Mouse (Mus musculus) hindbrain, embryonic 15.5 days (tissue): ENCODE data around the gene Akt1. TPM values are rescaled to one million over a fixed set of nuclear protein-coding genes. Genes with fewer than 3 reads are reported as not detected.

Experiments used
- ATAC-seq: fragments of 200-750 bp; cut with Nextera tagmentation; 2 replicates; pipeline ENCODE4 v1.8.0; 2017; ENCODE audit warnings: low read depth, moderate number of reproducible peaks, moderate TSS enrichment; ENCODE audit not compliant: low FRiP score
- H3K27ac ChIP-seq: fragments of 300-500 bp; sonication (generic); replicated peaks from 2 replicates; pipeline ENCODE4 v1.5.1; 2015; ENCODE audit warnings: mild to moderate bottlenecking, inconsistent platforms
- H3K27me3 ChIP-seq: fragments of 300-500 bp; sonication (generic); 2 replicates; pipeline ENCODE4 v1.6.1; 2015; ENCODE audit warnings: control low read depth, inconsistent platforms
- H3K36me3 ChIP-seq: fragments of 300-500 bp; sonication (generic); 2 replicates; pipeline ENCODE4 v1.6.1; 2015; ENCODE audit warnings: control low read depth, inconsistent platforms
- H3K4me1 ChIP-seq: fragments of 300-500 bp; sonication (generic); replicated peaks from 2 replicates; pipeline ENCODE4 v1.6.1; 2015; ENCODE audit warnings: control low read depth, inconsistent platforms
- H3K4me2 ChIP-seq: fragments of 300-500 bp; sonication (generic); 2 replicates; pipeline ENCODE4 v1.6.1; 2015; ENCODE audit warnings: moderate library complexity, mild to moderate bottlenecking, inconsistent platforms
- H3K4me3 ChIP-seq: fragments of 300-500 bp; sonication (generic); 2 replicates; pipeline ENCODE4 v1.5.1; 2015; ENCODE audit warnings: mild to moderate bottlenecking, inconsistent platforms
- H3K9ac ChIP-seq: fragments of 300-500 bp; sonication (generic); 2 replicates; pipeline ENCODE4 v1.6.1; 2015; ENCODE audit warnings: inconsistent platforms
- H3K9me3 ChIP-seq: fragments of 300-500 bp; sonication (generic); 2 replicates; pipeline ENCODE4 v1.6.1; 2016; ENCODE audit warnings: control low read depth, inconsistent platforms
- WGBS: fragments of 180-500 bp; shearing (Covaris S2); methylation state at CpG from one replicate; pipeline ENCODE4 v1.1.7; 2015; 5-methylcytosine and 5-hydroxymethylcytosine counted together
- polyA plus RNA-seq: library from polyadenylated mRNA; unstranded; fragments of >200 nt; fragmentation: Nextera tagmentation; extraction: Ambion mirVana; gene quantifications from 2 replicates; pipeline ENCODE4 v1.2.1, GENCODE M21; 2015

Akt1 gene
- polyA plus RNA-seq, 1 experiment from 2014 or later, result 159 TPM

- Histone ChIP-seq H3K27ac (0 out of 2 replicates have a peak overlapping the region, but pooled peaks have one; percentile 9), H3K9ac (no peak overlapping the region), H3K27me3 (no peaks in the 10 kb centered on the region), H3K4me2 (no peak overlapping the region), H3K9me3 (no peaks in the 10 kb centered on the region), H3K36me3 (peaks cover 61% of the 10 kb centered on the region), H3K4me3 (no peak overlapping the region), H3K4me1 (0 out of 2 replicates have a peak, but pooled peaks cover 5% of the 10 kb centered on the region)
- no peak for ATAC-seq
- 79% methylated on average over 5 of the region's 5 CpGs for WGBS
These were observed 20.6 kb downstream of the Akt1 start for GRCm38 (mm10) chr12:112654076-112654475.

GRCm38 (mm10) chr12:112653157-112653824, 21.4 kb downstream of the Akt1 start:
- Histone ChIP-seq H3K9ac (no peak overlapping the region), H3K9me3 (no peaks in the 10 kb centered on the region), H3K4me1 (0 out of 2 replicates have a peak, but pooled peaks cover 5% of the 10 kb centered on the region), H3K4me3 (no peak overlapping the region), H3K36me3 (peaks cover 61% of the 10 kb centered on the region), H3K4me2 (no peak overlapping the region), H3K27ac (peak overlapping the region; percentile 20), H3K27me3 (no peaks in the 10 kb centered on the region)
- ATAC-seq, result peak; percentile 50
- WGBS, result 42% methylated on average over 7 of the region's 7 CpGs

GRCm38 (mm10) chr12:112651778-112652439, 22.8 kb downstream of the Akt1 start:
- 83% methylated on average over 5 of the region's 5 CpGs for WGBS
- H3K4me2 ChIP-seq, result no peak overlapping the region
- no peaks in the 10 kb centered on the region for H3K9me3 ChIP-seq
- peaks cover 55% of the 10 kb centered on the region for H3K36me3 ChIP-seq
- H3K27ac ChIP-seq, result no peak overlapping the region
- no peaks in the 10 kb centered on the region for H3K27me3 ChIP-seq
- no peak overlapping the region for H3K4me3 ChIP-seq
- peaks cover 6% of the 10 kb centered on the region; the same call in 1 of the 2 replicates for H3K4me1 ChIP-seq
- no peak overlapping the region for H3K9ac ChIP-seq
- ATAC-seq, result no peak

GRCm38 (mm10) chr12:112648081-112648480, 26.6 kb downstream of the Akt1 start:
- H3K27ac ChIP-seq, result no peak overlapping the region
- H3K4me1 ChIP-seq, result peaks cover 21% of the 10 kb centered on the region
- ATAC-seq, result no peak
- H3K9me3 ChIP-seq, result no peaks in the 10 kb centered on the region
- H3K27me3 ChIP-seq, result no peaks in the 10 kb centered on the region
- no peak overlapping the region for H3K9ac ChIP-seq
- H3K4me2 ChIP-seq, result no peak overlapping the region
- 91% methylated on average over 5 of the region's 5 CpGs for WGBS
- no peak overlapping the region for H3K4me3 ChIP-seq
- peaks cover 24% of the 10 kb centered on the region; the same call in 1 of the 2 replicates for H3K36me3 ChIP-seq

- H3K36me3 ChIP-seq, result peaks cover 23% of the 10 kb centered on the region; the same call in 1 of the 2 replicates
- H3K9me3 ChIP-seq, result no peaks in the 10 kb centered on the region
- no peak overlapping the region for H3K9ac ChIP-seq
- no peaks in the 10 kb centered on the region for H3K27me3 ChIP-seq
- 55% methylated on average over 6 of the region's 6 CpGs for WGBS
- peak overlapping the region; percentile 57; the same call in 1 of the 2 replicates for H3K4me3 ChIP-seq
- H3K4me1 ChIP-seq, result peaks cover 21% of the 10 kb centered on the region
- H3K27ac ChIP-seq, result no peak overlapping the region
- H3K4me2 ChIP-seq, result peak overlapping the region; percentile 73
- no peak for ATAC-seq
These were observed 28.5 kb downstream of the Akt1 start for GRCm38 (mm10) chr12:112646139-112646538.

GRCm38 (mm10) chr12:112644855-112645506, 29.7 kb downstream of the Akt1 start:
- Histone ChIP-seq H3K4me1 (peaks cover 21% of the 10 kb centered on the region), H3K9ac (peak overlapping the region; percentile 67), H3K4me3 (peak overlapping the region; percentile 57), H3K36me3 (peaks cover 21% of the 10 kb centered on the region; the same call in 1 of the 2 replicates), H3K9me3 (no peaks in the 10 kb centered on the region), H3K4me2 (peak overlapping the region; percentile 73), H3K27ac (peak overlapping the region; percentile 86), H3K27me3 (no peaks in the 10 kb centered on the region)
- WGBS, result under 1% methylated on average over 75 of the region's 75 CpGs
- ATAC-seq, result peak; percentile 52

GRCm38 (mm10) chr12:112644180-112644854, 30.4 kb downstream of the Akt1 start, which contains the start of gene Siva1:
Siva1 (plus strand) TSS chr12:112644679.
- Histone ChIP-seq H3K27ac (peak within 1 kb of the TSS; percentile 86), H3K9ac (peak within 1 kb of the TSS; percentile 67)
- peak; percentile 98 for ATAC-seq

GRCm38 (mm10) chr12:112643126-112643525, 31.6 kb downstream of the Akt1 start:
- Histone ChIP-seq H3K36me3 (peaks cover 6% of the 10 kb centered on the region; the same call in 1 of the 2 replicates), H3K9me3 (no peaks in the 10 kb centered on the region), H3K9ac (no peak overlapping the region), H3K27ac (no peak overlapping the region), H3K4me3 (no peak overlapping the region), H3K27me3 (no peaks in the 10 kb centered on the region), H3K4me2 (no peak overlapping the region), H3K4me1 (peaks cover 21% of the 10 kb centered on the region)
- WGBS, result 90% methylated on average over 6 of the region's 6 CpGs
- no peak for ATAC-seq

More at GRCm38 (mm10) chr12:112644180-112644854, 30.4 kb downstream of the Akt1 start, which contains the start of gene Siva1:
- Histone ChIP-seq H3K36me3 (peaks cover 18% of the 10 kb centered on the region; the same call in 1 of the 2 replicates), H3K27me3 (no peaks in the 10 kb centered on the region), H3K9me3 (no peaks in the 10 kb centered on the region), H3K4me3 (peak within 1 kb of the TSS; percentile 57), H3K4me2 (peak within 1 kb of the TSS; percentile 73), H3K4me1 (peaks cover 21% of the 10 kb centered on the region)
- WGBS, result 1% methylated on average over 46 of the region's 46 CpGs

GRCm38 (mm10) chr12:112639526-112639925, 35.2 kb downstream of the Akt1 start:
- Histone ChIP-seq H3K9me3 (no peaks in the 10 kb centered on the region), H3K4me2 (no peak overlapping the region), H3K4me1 (0 out of 2 replicates have a peak, but pooled peaks cover 2% of the 10 kb centered on the region), H3K27me3 (no peaks in the 10 kb centered on the region), H3K27ac (no peak overlapping the region), H3K9ac (no peak overlapping the region), H3K36me3 (no peaks in the 10 kb centered on the region), H3K4me3 (no peak overlapping the region)
- 88% methylated on average over 10 of the region's 10 CpGs for WGBS
- ATAC-seq, result no peak

GRCm38 (mm10) chr12:112633686-112634085, 41.0 kb downstream of the Akt1 start:
- H3K9me3 ChIP-seq, result no peaks in the 10 kb centered on the region
- no peaks in the 10 kb centered on the region for H3K36me3 ChIP-seq
- H3K27ac ChIP-seq, result no peak overlapping the region
- no peak overlapping the region for H3K9ac ChIP-seq
- peaks cover 9% of the 10 kb centered on the region for H3K4me1 ChIP-seq
- no peak overlapping the region for H3K4me3 ChIP-seq
- no peaks in the 10 kb centered on the region for H3K27me3 ChIP-seq
- no peak overlapping the region for H3K4me2 ChIP-seq
- ATAC-seq, result no peak
- 75% methylated on average over 9 of the region's 9 CpGs for WGBS

GRCm38 (mm10) chr12:112632907-112633306, 41.8 kb downstream of the Akt1 start:
- Histone ChIP-seq H3K4me2 (no peak overlapping the region), H3K9ac (no peak overlapping the region), H3K36me3 (no peaks in the 10 kb centered on the region), H3K27ac (no peak overlapping the region), H3K27me3 (no peaks in the 10 kb centered on the region), H3K9me3 (no peaks in the 10 kb centered on the region), H3K4me1 (peaks cover 11% of the 10 kb centered on the region), H3K4me3 (no peak overlapping the region)
- 76% methylated on average over 5 of the region's 5 CpGs for WGBS
- no peak for ATAC-seq
